Mouse (Mus musculus) liver, postnatal 0 days (tissue): ENCODE measurements at regions not wholly inside any gene's neighbourhood (a gene's known extent, or its start where the extent isn't known, plus 50 kb on each side); places are given as distances from the start of the nearest gene placed in this dataset.

Experiments
- ATAC-seq: fragments of 200-750 bp; cut with Nextera tagmentation; 2 replicates; pipeline ENCODE4 v1.8.0; 2017; ENCODE audit warnings: mild to moderate bottlenecking, moderate library complexity
- DNase-seq: peaks from one replicate; pipeline ENCODE4 v3.0.0-alpha.2; 2016
- H3K27ac ChIP-seq: fragments of 300-500 bp; sonication (generic); 2 replicates; pipeline ENCODE4 v1.5.1; 2014; ENCODE audit warnings: antibody characterized with exemption, moderate library complexity, mild to moderate bottlenecking, low read depth
- H3K27me3 ChIP-seq: fragments of 300-500 bp; sonication (generic); 2 replicates; pipeline ENCODE4 v1.6.1; 2014; ENCODE audit warnings: low read length, control low read depth, mixed read lengths; ENCODE audit not compliant: insufficient read depth
- H3K36me3 ChIP-seq: fragments of 300-500 bp; sonication (generic); replicated peaks from 2 replicates; pipeline ENCODE4 v1.6.1; 2014; ENCODE audit warnings: mild to moderate bottlenecking, control low read depth, low read length, moderate library complexity, mixed read lengths; ENCODE audit not compliant: insufficient read depth
- H3K4me1 ChIP-seq: fragments of 300-500 bp; sonication (generic); 2 replicates; pipeline ENCODE4 v1.6.1; 2014; ENCODE audit warnings: antibody characterized with exemption, mild to moderate bottlenecking, control low read depth; ENCODE audit not compliant: insufficient read depth
- H3K4me2 ChIP-seq: fragments of 300-500 bp; sonication (generic); 2 replicates; pipeline ENCODE4 v1.6.1; 2014; ENCODE audit warnings: low read depth, mild to moderate bottlenecking, low read length, moderate library complexity, mixed read lengths
- H3K4me3 ChIP-seq: fragments of 300-500 bp; sonication (generic); 2 replicates; pipeline ENCODE4 v1.5.1; 2014; ENCODE audit warnings: low read depth, low read length
- H3K9ac ChIP-seq: fragments of 300-500 bp; sonication (generic); replicated peaks from 2 replicates; pipeline ENCODE4 v1.6.1; 2014; ENCODE audit warnings: mild to moderate bottlenecking, moderate library complexity
- H3K9me3 ChIP-seq: fragments of 300-500 bp; sonication (generic); 2 replicates; pipeline ENCODE4 v1.6.1; 2016; ENCODE audit warnings: mild to moderate bottlenecking, control low read depth, low read length, mixed read lengths
- CTCF ChIP-seq: sonication (generic); IDR thresholded peaks from 2 replicates; pipeline ENCODE4 v1.5.1; 2016; ENCODE audit warnings: antibody characterized with exemption, low read depth
- EP300 ChIP-seq: IDR thresholded peaks from 2 replicates; pipeline ENCODE4 v1.6.1; 2016; ENCODE audit warnings: antibody characterized with exemption, low read depth, mild to moderate bottlenecking
- WGBS: fragments of 180-500 bp; shearing (Covaris S2); extraction: QIAGEN DNeasy Blood & Tissue Kit; methylation state at CpG from one replicate; pipeline ENCODE4 v1.1.7; 2014; ENCODE audit not compliant: insufficient replicate concordance; 5-methylcytosine and 5-hydroxymethylcytosine counted together

GRCm38 (mm10) chr19:54958328-54958727 is 168.7 kb downstream of the Gpam start:
- no peak for DNase-seq
- Histone ChIP-seq H3K9me3 (0 out of 2 replicates have a peak, but pooled peaks cover 3% of the 10 kb centered on the region), H3K27me3 (no peaks in the 10 kb centered on the region), H3K4me1 (no peaks in the 10 kb centered on the region), H3K4me3 (no peak overlapping the region), H3K27ac (no peak overlapping the region), H3K9ac (no peak overlapping the region), H3K36me3 (no peaks in the 10 kb centered on the region), H3K4me2 (no peak overlapping the region)
- TF ChIP-seq CTCF (no peak), EP300 (no peak)
- ATAC-seq: no peak
- 69% methylated on average over 5 of the region's 5 CpGs for WGBS

GRCm38 (mm10) chr19:54955096-54955495 is 171.9 kb downstream of the Gpam start:
- H3K4me3 ChIP-seq: no peak overlapping the region
- DNase-seq (no peak), ATAC-seq (no peak)
- no peak overlapping the region for H3K27ac ChIP-seq
- H3K36me3 ChIP-seq: no peaks in the 10 kb centered on the region
- no peak overlapping the region for H3K4me2 ChIP-seq
- no peaks in the 10 kb centered on the region for H3K27me3 ChIP-seq
- no peak for TF ChIP-seq CTCF
- TF ChIP-seq EP300: no peak
- H3K9me3 ChIP-seq: 0 out of 2 replicates have a peak, but pooled peaks cover 3% of the 10 kb centered on the region
- WGBS: 61% methylated on average over 2 of the region's 2 CpGs
- no peak overlapping the region for H3K9ac ChIP-seq
- H3K4me1 ChIP-seq: no peaks in the 10 kb centered on the region

- Histone ChIP-seq H3K27me3 (no peaks in the 10 kb centered on the region), H3K4me3 (no peak overlapping the region), H3K4me2 (no peak overlapping the region), H3K36me3 (no peaks in the 10 kb centered on the region), H3K9me3 (0 out of 2 replicates have a peak, but pooled peaks cover 3% of the 10 kb centered on the region), H3K4me1 (no peaks in the 10 kb centered on the region), H3K27ac (no peak overlapping the region), H3K9ac (no peak overlapping the region)
- WGBS: 52% methylated on average over 2 of the region's 2 CpGs
- TF ChIP-seq CTCF (no peak), EP300 (no peak)
- ATAC-seq (no peak), DNase-seq (no peak)
Measured at GRCm38 (mm10) chr19:54952546-54952945, 174.5 kb downstream of the Gpam start.

GRCm38 (mm10) chr19:54948359-54949127 is 178.5 kb downstream of the Gpam start:
- no peak for ATAC-seq

GRCm38 (mm10) chr19:54947583-54947982 is 179.5 kb downstream of the Gpam start:
- no peaks in the 10 kb centered on the region for H3K4me1 ChIP-seq
- no peaks in the 10 kb centered on the region for H3K9me3 ChIP-seq
- 84% methylated on average over 3 of the region's 3 CpGs for WGBS
- DNase-seq (no peak), ATAC-seq (no peak)
- H3K27me3 ChIP-seq: no peaks in the 10 kb centered on the region
- H3K4me2 ChIP-seq: no peak overlapping the region
- no peak overlapping the region for H3K4me3 ChIP-seq
- H3K9ac ChIP-seq: no peak overlapping the region
- H3K27ac ChIP-seq: no peak overlapping the region
- TF ChIP-seq EP300 (no peak), CTCF (no peak)
- no peaks in the 10 kb centered on the region for H3K36me3 ChIP-seq

More at GRCm38 (mm10) chr19:54948359-54949127, 178.5 kb downstream of the Gpam start:
- Histone ChIP-seq H3K4me3 (no peak overlapping the region), H3K4me2 (no peak overlapping the region), H3K27ac (no peak overlapping the region), H3K36me3 (no peaks in the 10 kb centered on the region), H3K9me3 (no peaks in the 10 kb centered on the region), H3K4me1 (no peaks in the 10 kb centered on the region), H3K27me3 (no peaks in the 10 kb centered on the region), H3K9ac (no peak overlapping the region)
- 72% methylated on average over 7 of the region's 7 CpGs for WGBS
- no peak for DNase-seq
- no peak for TF ChIP-seq CTCF
- TF ChIP-seq EP300: no peak

- Histone ChIP-seq H3K27me3 (no peaks in the 10 kb centered on the region), H3K4me3 (no peak overlapping the region), H3K4me2 (no peak overlapping the region), H3K9ac (no peak overlapping the region), H3K36me3 (no peaks in the 10 kb centered on the region), H3K9me3 (no peaks in the 10 kb centered on the region), H3K4me1 (no peaks in the 10 kb centered on the region), H3K27ac (no peak overlapping the region)
- 45% methylated on average over 5 of the region's 5 CpGs for WGBS
- DNase-seq (no peak), ATAC-seq (no peak)
- TF ChIP-seq EP300: no peak
- TF ChIP-seq CTCF: no peak
Measured at GRCm38 (mm10) chr19:54932579-54932978, 194.5 kb downstream of the Gpam start.
